Mouse (Mus musculus) fat pad, adult 2 months (tissue): ENCODE results near the gene Wipf2.
A peak's percentile ranks its signal among the peaks of the same experiment; 100 is the strongest.

Experiments used
- DNase-seq: peaks from one replicate; pipeline ENCODE4 v3.0.0-alpha.2; 2011; ENCODE audit warnings: low read depth, low spot score; ENCODE audit errors: extremely low read depth

Wipf2 gene

DNA sequence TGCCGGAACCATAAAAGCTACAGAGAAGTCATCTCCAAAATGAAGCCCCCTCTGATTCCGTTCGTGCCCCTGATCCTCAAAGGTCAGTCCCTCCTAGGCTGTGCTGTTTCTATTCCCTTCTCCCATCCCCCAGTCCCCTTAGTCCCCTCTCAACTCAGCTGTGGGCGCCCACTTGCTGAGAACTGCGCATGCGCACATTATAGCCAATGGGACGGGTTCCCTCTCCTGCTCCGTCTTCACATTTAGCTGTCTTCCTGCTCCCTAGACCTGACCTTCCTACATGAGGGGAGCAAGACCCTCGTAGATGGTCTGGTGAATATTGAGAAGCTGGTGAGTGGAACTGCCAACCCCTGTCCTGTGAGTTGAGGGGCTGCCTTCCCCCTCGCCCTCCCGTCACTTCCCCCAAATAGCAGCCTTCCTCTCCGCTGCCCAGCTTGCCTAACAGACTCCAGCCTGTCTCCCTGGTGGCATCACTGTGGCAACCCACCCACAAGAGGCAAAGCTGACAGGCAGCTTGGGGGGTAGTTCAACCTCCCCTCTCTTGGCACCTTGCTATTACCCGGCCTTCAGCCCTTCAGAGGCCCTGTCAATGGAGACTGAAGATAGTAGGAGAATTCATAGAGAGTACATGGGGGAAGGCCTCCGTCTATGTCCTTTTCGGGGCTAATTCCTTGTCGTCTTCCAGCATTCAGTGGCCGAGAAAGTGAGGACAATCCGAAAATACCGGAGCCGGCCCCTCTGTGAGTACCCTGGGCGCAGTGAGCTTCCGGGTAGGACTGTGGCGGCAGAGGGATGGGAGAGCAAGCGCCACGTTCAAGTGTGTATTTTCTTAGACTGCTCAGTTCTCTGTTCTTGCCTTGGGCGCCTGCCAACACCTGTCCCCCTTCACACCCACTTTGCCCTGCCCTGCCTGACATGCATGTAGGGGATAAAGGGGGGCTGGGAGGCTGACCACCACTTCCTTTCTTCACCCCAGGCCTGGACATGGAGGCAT is 13.0 kb upstream of the Wipf2 start:
- DNase-seq = no peak

DNA sequence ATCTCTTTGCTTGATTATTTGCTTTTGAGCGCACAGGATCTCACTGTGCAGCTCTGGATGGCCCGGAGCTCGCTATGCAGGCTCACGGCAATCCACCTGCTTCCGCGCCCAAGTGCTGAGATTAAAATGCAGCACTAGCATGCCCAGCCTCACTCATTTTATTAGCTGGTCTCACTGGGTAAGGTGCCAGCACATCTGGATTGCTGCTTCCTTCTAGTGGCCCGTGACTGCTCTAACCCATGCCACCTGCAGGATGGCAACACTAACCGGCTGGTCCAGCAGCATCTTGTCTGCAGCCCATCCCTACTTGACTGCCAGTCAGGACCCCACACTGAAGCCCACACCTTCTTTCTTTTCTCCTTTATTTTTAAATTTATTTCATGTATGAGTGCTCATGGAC is 9.3 kb upstream of the Wipf2 start:
- DNase-seq = no peak

DNA sequence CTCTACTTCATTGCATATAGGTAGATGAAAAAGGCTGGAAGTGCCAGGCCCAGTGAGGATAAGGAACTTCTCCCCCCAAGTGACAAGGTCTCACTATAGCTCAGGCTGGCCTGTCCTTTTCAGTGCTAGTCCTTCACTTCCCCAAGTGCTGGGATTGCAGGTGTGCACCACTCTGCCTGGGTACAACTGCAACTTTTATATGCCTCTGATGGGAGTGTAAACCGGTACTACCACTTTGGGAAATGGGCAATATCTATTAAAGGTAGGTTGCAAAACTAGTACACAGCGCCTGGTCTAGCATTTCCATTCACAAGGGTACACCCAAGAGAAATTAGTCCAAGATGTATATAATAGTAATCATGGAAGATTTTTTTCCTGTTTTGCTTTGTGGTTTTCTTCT is 8.8 kb upstream of the Wipf2 start:
- DNase-seq = no peak

DNA sequence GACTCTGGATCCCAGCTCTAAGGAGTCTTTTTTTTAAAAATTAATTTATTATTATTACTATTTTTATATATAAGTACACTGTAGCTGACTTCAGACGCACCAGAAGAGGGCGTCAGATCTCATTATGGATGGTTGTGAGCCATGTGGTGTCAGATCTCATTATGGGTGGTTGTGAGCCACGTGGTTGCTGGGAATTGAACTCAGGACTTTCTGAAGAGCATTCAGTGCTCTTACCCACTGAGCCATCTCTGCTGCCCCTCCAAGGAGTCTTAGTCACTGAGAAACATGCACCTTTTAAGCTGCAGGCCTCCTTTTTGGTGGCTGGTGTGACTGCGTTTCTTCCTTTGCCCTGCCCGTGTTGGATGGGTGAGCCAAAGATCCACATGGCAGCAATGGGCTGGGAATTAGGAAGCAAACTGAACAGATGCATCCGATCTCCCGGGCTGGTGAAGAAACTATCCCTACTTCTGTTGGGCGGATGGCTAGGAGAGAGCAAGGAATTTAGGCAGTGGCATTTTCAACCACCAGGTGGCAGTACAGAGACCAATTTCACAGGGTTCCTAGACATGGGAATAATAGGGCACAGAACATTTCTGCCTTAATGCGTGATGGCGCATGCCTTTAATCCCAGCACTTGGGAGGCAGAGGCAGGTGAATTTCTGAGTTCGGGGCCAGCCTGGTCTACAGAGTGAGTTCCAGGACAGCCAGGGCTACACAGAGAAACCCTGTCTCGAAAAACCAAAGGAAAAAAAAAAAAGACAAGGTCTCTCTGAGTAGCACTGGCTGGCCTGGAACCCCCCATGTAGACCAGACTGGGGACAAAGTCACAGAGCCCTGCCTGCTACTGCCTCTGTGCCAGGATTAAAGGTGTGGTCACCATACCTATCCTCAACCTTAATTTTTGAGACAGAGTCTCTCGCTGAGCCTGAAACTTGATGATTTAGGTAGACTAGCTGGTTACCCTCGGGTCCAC is 4.4 kb upstream of the Wipf2 start:
- DNase-seq = no peak

DNA sequence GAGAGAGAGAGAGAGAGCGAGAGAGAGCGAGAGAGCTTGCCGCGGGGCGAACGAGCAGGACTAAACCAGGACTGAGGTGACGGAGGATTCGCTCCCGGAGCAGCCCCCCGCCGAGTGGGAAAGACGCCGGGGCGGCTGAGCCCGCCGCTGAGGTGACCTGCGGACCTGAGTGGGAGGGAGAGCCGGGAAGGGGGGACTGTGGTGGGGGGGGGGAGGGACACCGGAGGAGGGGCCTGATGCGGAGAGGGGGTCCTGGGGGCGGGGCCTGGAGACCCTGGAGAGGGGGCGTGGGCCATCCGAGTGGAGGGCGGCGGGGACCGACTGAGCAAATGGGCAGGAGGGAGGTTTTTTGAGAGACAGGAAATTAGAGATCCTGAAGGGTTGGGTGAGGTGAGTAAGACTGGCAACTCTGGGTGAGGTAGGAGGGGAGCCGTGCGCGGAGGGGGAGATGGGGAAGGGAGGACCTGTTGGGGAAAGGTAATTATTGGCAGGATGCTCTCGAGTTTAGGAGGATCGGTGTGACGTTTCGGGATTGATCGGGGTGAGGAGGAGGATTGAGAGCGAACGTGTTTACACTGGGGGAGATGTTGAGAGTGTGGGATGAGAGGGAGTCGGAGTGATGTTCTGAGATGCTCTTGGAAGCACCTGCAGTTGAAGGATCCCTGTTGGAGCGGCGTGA is 452 bp downstream of the Wipf2 start:
- no peak for DNase-seq

DNA sequence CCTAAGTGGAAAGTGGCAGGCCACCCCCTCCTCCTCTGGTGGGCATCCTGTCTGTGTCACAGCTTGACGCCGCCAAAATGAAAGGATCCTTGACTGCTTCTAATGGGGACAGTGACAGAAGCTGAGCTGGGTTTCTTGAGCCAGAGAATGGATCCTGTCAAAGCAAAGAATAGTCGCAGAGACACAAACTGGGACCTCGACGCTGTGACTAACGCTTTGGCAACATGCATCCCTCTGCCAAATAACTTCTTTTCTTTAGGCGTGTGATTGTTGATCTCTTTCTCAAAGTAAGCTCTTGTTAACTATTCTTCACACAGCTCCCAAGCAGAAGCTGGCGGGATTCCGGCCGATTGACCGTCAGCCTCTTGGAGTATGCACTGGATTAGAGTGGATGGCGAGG is 3.9 kb downstream of the Wipf2 start:
- no peak for DNase-seq

DNA sequence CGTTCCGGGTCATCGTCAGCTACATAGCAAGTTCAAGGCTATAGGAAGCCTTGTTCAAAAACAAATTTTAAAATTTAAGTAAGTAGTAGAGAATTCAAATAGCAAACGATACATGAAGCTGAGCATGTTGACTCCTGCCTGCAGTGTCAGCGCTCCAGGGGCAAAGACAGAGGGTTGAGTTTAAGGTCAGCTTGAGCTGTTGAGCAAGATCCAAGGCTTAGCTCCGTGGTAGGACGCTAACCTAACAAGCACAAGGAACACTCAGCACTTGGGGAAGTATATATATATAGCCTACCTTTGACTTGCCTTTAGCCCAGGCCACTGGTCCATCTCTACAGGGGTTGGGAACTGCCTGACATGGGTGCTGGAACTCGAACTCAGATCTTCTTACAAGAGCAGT is 6.5 kb downstream of the Wipf2 start:
- DNase-seq = peak; percentile 82

DNA sequence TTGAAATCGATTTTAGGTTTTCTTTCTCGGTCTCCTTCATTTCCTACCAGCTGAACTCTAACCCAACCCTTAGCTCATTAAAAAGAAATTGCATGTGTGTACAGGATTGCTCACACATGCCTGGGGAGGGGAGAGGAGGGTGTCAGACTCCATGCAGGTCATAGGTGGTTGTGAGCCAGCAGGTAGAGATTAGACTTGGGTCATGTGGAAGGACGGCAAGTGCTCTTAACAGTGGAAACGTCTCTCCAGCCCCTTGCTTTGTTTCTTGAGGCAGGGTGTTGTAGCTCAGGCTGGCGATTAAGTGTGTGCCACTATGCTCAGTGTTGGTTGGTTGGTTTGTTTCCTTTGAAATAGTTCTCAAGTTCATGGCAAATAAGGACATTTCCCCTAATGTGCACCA is 7.4 kb downstream of the Wipf2 start:
- no peak for DNase-seq

DNA sequence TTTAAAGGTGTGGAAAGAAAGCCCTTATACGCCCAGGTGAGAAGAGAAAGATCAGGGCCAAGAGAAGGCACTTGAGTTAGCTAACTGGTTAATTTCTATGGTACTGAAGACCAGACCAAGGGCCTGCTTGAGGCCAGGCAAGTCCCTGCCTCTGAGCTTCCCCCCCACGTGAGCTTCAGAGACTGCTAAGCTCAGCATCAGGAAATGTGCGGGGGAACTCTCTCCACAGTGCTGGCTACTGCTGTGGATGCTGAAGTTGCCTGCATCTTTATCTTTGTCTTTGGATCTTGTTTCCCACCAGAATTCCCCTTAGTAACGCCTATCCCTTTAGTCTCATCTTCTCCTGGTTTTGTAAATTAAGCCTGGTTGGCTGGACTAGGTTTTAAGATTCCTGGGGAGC is 8.0 kb downstream of the Wipf2 start:
- DNase-seq = no peak

DNA sequence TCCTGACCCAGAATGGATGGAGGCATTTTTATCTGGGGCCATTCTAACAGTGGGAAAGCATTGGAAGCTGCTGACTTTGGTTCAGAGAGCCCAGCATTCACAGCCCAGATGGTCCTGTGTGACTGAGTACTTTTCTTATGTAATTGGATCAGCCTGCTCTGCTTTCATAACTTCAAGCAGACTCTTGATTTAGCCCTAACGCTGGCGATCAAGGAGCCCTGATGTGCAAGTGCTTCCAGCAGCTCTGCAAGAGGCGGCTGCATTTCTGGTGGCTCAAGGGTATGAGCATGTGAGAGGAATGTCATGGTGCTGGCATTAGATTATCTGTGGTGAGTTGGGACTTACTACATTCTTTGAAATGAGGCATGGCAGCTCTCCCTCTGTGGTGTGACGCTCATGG is 8.6 kb downstream of the Wipf2 start:
- no peak for DNase-seq

DNA sequence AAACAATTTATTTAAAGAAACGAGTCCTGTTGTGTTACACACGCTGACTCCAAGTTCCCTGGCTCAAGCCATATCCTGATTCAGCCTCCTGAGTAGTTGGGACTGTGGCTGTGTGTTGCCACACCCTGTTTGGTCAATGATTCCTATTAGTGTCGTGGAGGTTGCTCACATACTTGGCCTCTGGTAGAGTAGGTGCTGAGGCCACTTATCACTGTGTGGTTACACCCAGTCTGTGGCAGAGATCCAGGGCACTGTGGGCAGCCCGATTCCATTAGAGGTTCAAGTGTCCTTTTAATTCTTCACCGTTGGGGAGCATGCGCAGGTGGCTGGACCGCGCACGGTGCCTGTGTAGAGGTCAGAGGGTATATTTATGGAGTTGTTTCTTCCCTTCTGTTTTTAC is 10.5 kb downstream of the Wipf2 start:
- DNase-seq = no peak

DNA sequence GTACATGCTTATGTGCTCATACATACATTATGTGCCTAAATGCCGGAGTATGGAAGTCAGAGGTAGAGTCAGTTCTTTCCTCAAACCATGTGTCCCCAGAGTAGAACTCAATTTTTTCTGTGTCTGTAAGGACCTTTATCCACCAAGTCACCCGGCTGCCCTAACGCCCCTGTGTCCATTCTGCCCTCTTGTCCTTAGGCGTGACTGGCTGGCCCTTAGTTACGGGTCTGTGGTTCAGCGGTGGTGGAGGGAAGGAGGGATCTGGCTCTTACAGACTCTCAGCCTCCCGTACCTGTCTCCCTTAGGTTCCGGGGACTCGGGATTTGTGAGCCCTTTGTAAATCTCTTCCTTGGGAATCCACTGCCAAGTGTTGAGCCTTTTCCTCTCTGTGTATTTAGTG is 13.6 kb downstream of the Wipf2 start:
- DNase-seq = no peak

DNA sequence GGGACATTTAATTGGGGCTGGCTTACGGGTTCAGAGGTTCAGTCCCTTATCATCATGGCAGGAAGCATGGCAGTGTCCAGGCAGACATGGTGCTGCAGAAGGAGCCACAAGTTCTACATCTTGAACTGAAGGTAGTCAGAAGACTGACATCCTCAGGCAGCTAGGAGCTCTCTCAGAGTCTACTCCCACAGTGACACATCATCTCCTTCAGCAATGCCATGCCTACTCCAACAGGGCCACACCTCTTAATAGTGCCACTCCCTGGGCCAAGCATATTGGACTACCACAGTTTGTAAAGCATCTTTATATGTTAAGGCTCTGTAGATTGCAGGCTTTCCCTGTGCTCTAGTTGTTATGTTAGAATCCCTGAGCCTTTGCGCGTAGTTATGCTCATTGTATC is 24.3 kb downstream of the Wipf2 start:
- no peak for DNase-seq

DNA sequence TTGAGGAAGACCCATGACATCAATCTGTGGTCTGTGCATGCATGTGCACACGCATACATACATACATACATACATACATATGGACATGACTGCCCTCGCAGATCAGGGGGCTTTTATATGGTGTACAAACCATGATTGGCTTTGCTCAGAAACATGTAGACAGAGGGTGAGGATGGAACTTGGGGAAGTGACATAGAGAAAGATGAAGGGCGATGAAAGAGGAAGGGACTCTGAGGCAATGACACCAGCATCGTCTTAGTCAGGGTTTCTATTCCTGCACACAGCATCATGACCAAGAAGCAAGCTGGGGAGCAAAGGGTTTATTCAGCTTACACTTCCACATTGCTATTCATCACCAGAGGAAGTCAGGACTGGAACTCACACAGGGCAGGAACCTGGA is 25.6 kb downstream of the Wipf2 start:
- no peak for DNase-seq

DNA sequence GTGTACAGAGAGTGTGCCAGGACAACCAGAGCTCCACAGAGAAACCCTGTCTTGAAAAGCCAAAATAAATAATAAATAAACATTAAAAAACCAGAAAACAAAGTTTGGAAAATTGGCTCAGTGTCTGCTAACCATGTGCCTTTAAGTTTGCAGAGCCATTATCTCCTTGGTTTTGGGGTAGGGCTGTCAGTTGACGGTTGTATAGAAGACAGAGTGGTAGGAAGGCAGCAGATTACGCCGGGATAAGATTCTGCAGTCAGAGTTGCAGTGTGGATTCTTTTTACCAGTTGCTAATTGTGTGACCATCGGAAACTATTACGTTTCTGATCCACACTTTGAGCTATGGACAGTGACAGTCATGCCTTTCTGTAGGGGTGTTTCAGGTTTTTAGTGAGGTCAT is 26.5 kb downstream of the Wipf2 start:
- no peak for DNase-seq

DNA sequence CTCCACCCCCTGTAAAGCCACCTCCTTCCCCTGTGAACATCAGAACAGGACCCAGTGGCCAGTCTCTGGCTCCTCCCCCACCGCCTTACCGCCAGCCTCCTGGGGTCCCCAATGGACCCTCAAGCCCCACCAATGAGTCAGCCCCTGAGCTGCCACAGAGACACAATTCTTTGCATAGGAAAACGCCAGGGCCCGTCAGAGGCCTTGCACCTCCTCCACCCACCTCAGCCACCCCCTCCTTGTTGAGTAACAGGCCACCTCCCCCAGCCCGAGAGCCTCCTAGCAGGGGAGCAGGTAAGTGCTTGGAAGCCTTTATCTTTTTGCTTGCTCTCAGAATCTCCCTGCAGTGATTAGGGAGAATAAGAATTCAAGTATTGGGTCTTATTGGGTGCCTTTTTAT is 29.0 kb downstream of the Wipf2 start:
- no peak for DNase-seq

DNA sequence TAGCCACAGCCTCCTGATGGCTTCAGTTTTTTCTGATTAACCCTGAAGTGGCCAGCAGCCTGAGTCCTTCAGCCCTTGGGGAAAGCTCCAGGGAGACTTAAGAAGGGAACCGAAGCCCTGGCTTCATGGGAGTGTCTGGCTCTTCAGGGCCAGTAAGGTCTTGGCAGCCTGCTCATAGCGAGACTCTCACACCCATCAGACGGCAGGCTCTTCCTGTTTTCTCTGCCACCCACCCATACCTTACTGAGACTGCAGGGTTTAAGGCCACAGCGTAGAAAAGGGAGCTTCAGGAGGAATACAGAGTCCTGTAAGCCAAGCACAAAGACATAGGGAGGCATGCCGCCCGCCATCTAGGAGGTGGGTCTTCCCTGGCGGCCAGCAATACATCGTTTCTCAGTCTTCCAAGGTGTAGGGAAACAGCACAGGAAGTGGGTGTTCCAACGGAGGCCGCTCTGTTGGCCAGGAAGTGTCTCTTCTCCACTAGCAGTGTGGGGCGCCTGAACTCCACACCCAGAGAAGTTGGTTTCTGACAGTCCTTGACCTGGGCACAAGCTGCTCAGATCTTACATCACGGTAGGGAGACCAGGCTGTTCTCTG is 37.2 kb downstream of the Wipf2 start:
- no peak for DNase-seq

DNA sequence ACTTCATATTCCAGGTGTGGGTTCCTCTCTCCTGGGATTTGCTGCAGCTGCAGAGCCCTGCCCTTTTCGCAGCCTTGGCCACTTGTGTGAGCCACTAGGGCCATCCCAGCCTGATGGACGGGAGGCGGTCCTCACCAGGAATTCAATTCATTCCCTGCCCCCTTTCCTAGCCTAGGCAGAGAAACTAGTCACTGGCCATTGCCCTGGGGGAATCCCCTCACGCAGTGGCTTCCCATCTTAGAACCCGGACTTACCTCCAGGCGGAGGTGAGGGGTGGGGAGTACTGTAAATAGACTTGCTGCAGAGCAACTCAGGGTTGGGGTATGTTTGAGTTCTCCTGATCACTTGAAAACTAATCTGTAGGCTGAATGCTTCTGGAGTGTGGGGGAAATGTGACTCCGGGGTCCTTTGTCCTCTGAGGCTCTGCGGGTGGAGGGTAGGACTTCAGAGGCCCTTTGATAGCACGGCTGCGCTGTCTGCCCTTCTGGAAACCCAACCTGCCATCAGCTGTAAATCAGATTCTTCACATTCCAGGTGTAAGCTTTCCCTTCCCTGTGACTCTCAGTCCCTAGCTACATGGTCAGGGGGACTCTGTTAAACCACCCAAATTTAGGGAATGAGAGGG is 39.3 kb downstream of the Wipf2 start:
- DNase-seq = no peak

DNA sequence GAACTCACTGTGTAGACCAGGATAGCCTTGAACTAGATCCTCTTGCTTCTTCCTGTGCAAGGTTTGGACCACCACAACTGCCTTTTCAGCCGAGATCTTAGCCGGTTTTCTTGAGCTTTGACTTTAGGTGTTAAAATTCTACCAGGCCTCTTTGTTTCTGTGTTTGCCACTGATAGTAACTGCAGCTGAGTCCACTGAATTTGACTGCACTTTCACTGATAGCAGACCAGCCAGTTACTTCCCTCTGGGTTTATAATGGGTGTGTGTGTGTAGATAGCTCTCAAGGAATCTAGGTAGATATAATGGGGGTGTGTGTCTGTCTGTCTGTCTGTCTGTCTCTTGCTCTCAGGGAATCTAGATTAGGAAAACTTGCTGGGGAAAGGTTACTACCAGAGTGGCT is 41.1 kb downstream of the Wipf2 start:
- no peak for DNase-seq

DNA sequence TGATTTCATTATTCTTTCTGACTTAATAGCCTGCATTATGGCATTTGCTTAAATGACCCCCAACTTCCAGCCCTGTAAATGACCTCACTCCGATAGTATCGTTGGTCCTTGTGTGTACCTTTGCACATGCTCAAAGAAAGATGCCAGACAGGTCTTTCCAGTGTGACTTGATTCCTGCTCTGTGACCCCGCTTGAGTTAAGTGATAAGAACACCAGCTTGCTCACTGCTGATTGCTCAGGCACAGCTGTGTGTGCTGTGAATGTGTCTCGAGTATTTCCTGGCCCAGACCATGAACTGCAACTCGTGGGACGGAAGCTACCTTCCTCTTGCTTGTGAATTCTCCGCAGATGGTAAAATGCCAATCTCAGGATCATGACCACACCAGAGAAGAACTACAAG is 41.6 kb downstream of the Wipf2 start:
- no peak for DNase-seq
